Mouse (Mus musculus): ENCODE measurements around the gene Hpcal1.

DNA sequence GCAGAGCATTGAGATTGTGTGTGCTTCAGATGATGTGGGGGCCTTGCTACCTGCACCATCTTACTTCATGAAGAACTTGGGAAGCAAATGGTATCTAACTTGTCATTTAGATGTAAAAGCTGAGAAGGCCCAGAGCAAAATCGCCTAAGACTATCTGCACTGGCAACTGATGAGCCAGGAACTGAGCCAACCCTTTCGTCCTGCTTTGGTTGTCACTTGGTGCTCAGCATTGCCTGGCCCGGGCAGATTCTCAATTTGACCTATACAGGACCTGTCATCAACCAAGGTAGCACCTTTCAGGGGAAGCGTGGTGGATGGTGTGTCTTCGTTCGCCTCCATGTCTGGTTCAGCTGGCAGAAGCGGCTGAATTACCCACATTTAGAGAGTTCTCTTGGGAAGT is 5.7 kb downstream of the Hpcal1 start:
- no peak for TF ChIP-seq POLR2A (IDR thresholded peaks at IDR 0.05; ENCODE audit: low read depth, low read length)
- no peak for TF ChIP-seq CTCF (IDR thresholded peaks at IDR 0.05; ENCODE audit: extremely low read depth, insufficient read length, insufficient replicate concordance, low read depth, low read length)
